Mouse (Mus musculus) left cerebral cortex, adult 6 months (tissue): ENCODE results near the gene Homer1. TPM values are rescaled to one million over a fixed set of nuclear protein-coding genes. Genes with fewer than 3 reads are reported as not detected.

ENCODE experiments used
- long read RNA-seq, 2 experiments: library from polyadenylated mRNA; unstranded; transcript quantifications; one replicate each; pipeline ENCODE4 v2.0.0; 2019 to 2020
- polyA plus RNA-seq: library from polyadenylated mRNA; unstranded; fragments of <200 nt; fragmentation: Nextera tagmentation; gene quantifications from 2 replicates; pipeline ENCODE4 v1.2.3, GENCODE M21; 2021

The Homer1 gene
- polyA plus RNA-seq: 24.2 and 49.4 TPM in 2 replicates
- long read RNA-seq, experiment 1, full-length matches to known transcripts: 43 of 165 reads
- long read RNA-seq, experiment 1, partial matches to known transcripts: 69 of 165 reads
- long read RNA-seq, experiment 1, other reads (novel, unspliced or antisense): 53 of 165 reads
- long read RNA-seq, experiment 2, partial matches to known transcripts: 29 of 78 reads
- long read RNA-seq, experiment 2, other reads (novel, unspliced or antisense): 46 of 78 reads

DNA sequence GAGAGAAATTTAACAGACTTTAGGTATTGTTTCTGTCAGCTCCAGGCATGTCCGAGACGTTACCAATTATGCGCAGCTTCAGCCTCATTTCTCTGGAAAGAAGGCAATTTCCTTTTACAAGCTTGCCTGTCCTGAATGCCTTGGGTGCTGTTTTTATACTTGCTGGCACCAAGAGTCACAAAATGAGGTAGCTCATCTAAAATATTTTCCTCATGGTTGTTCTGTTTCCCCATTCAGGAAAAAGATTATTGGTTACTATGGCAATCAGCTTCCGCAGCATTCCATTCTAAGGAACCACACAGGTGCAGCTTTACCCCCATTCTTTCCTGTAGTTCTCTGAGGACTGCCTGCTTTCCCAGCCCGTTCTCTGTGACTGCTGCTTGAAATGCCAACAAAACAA lies at the start of gene Homer1:
Gene Homer1, plus strand, starts transcription at position 320 of the 400 bp plus-strand sequence.

Other genes with a start within 250 kb of the Homer1 start
- gene Cmya5, start 154.9 kb upstream of the Homer1 start, polyA plus RNA-seq: 0.56 and 0.71 TPM in 2 replicates
- 14.8 and 14.9 TPM in 2 replicates for gene Tent2, start 107.2 kb upstream of the Homer1 start, polyA plus RNA-seq
- 2.9 and 3.4 TPM in 2 replicates for gene Jmy, start 200.2 kb downstream of the Homer1 start, polyA plus RNA-seq